Mouse (Mus musculus) midbrain, embryonic 13.5 days (tissue): ENCODE data around the gene Rps6kl1. TPM values are rescaled to one million over a fixed set of nuclear protein-coding genes. Genes with fewer than 3 reads are reported as not detected.
"Not testable (repeated sequence)": the region's sequence is repeated elsewhere in the genome, so short reads cannot be mapped to it uniquely, and the experiment has no call there.

Source experiments
- ATAC-seq: fragments of 200-750 bp; cut with Nextera tagmentation; 2 replicates; pipeline ENCODE4 v1.8.0; 2017; ENCODE audit warnings: mild to moderate bottlenecking, moderate TSS enrichment, moderate library complexity
- H3K27ac ChIP-seq: fragments of 300-500 bp; sonication (generic); 2 replicates; pipeline ENCODE4 v1.5.1; 2015; ENCODE audit warnings: inconsistent platforms, mild to moderate bottlenecking, moderate library complexity
- H3K27me3 ChIP-seq: fragments of 300-500 bp; sonication (generic); 2 replicates; pipeline ENCODE4 v1.6.1; 2015; ENCODE audit warnings: mild to moderate bottlenecking, inconsistent platforms
- H3K36me3 ChIP-seq: fragments of 300-500 bp; sonication (generic); 2 replicates; pipeline ENCODE4 v1.6.1; 2015; ENCODE audit warnings: mild to moderate bottlenecking, inconsistent platforms
- H3K4me1 ChIP-seq: fragments of 300-500 bp; sonication (generic); replicated peaks from 2 replicates; pipeline ENCODE4 v1.6.1; 2015; ENCODE audit warnings: inconsistent platforms
- H3K4me2 ChIP-seq: fragments of 300-500 bp; sonication (generic); replicated peaks from 2 replicates; pipeline ENCODE4 v1.6.1; 2015; ENCODE audit warnings: moderate library complexity, mild to moderate bottlenecking, inconsistent platforms
- H3K4me3 ChIP-seq: fragments of 300-500 bp; sonication (generic); replicated peaks from 2 replicates; pipeline ENCODE4 v1.5.1; 2015; ENCODE audit warnings: mild to moderate bottlenecking, inconsistent platforms
- H3K9ac ChIP-seq: fragments of 300-500 bp; sonication (generic); replicated peaks from 2 replicates; pipeline ENCODE4 v1.6.1; 2015; ENCODE audit warnings: mild to moderate bottlenecking, inconsistent platforms
- H3K9me3 ChIP-seq: fragments of 300-500 bp; sonication (generic); 2 replicates; pipeline ENCODE4 v1.6.1; 2016; ENCODE audit warnings: mild to moderate bottlenecking, inconsistent platforms
- WGBS: fragments of 180-500 bp; shearing (Covaris S2); methylation state at CpG from one replicate; pipeline ENCODE4 v1.1.7; 2015; 5-methylcytosine and 5-hydroxymethylcytosine counted together
- polyA plus RNA-seq: library from polyadenylated mRNA; unstranded; fragments of >200 nt; fragmentation: Nextera tagmentation; extraction: Ambion mirVana; gene quantifications from 2 replicates; pipeline ENCODE4 v1.2.1, GENCODE M21; 2015

The Rps6kl1 gene
- polyA plus RNA-seq, 1 experiment from 2014 or later: 15.6 TPM

DNA sequence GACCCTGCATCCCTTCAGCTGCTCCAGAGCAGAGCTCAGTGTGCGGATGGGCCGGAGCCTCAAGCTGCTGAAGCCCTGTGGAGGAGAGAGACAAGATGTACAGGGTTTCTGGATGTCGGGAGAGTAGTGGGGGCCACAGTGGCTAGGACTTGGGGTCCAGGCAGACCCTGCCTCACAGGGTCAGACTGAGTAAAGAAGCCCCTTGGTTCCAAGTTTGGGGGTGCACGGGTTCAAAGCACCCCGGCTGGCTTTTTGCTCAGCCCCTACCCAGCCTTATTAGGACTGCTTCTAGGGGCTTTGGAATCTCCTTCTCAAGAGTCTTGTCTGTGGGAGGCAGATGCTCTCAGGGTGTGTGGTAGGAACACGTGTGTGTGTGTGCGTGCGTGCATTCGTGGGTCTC, 4.2 kb downstream of the Rps6kl1 start:
- Histone ChIP-seq H3K27me3 (0 out of 2 replicates have a peak, but pooled peaks cover 5% of the 10 kb centered on the region), H3K36me3 (peaks cover 4% of the 10 kb centered on the region; the same call in 1 of the 2 replicates), H3K4me2 (no peak overlapping the region), H3K4me3 (no peak overlapping the region), H3K9me3 (no peaks in the 10 kb centered on the region), H3K4me1 (peaks cover 21% of the 10 kb centered on the region), H3K27ac (no peak overlapping the region), H3K9ac (0 out of 2 replicates have a peak overlapping the region, but pooled peaks have one; percentile 23)
- WGBS: 77% methylated on average over 9 of the region's 9 CpGs
- no peak for ATAC-seq

DNA sequence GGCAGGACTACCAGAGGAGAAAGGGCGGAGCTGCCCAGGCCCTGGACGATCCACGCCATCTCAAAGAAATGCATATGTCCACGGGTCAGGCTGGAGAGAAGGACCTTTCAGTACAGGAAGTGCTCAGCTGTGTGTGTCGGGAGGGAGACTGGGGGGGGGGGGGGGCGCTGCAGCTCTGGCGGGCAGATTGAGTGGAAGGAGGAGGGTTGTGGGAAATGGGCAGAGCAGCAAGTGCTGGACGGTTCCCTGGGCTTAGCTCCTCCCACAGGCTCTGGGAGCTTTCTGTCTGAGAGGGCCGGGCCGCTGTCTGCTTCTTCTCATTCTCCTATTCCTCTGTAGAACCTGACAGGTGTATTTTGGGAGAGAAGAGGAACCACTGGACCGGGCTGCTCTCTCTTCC, 4.7 kb downstream of the Rps6kl1 start:
- no peaks in the 10 kb centered on the region for H3K9me3 ChIP-seq
- no peak for ATAC-seq
- H3K9ac ChIP-seq: 0 out of 2 replicates have a peak overlapping the region, but pooled peaks have one; percentile 23
- 39% methylated on average over 8 of the region's 11 CpGs for WGBS
- peaks cover 4% of the 10 kb centered on the region; the same call in 1 of the 2 replicates for H3K36me3 ChIP-seq
- H3K4me1 ChIP-seq: peaks cover 21% of the 10 kb centered on the region
- H3K27ac ChIP-seq: no peak overlapping the region
- 0 out of 2 replicates have a peak, but pooled peaks cover 2% of the 10 kb centered on the region for H3K27me3 ChIP-seq
- H3K4me3 ChIP-seq: no peak overlapping the region
- H3K4me2 ChIP-seq: no peak overlapping the region

DNA sequence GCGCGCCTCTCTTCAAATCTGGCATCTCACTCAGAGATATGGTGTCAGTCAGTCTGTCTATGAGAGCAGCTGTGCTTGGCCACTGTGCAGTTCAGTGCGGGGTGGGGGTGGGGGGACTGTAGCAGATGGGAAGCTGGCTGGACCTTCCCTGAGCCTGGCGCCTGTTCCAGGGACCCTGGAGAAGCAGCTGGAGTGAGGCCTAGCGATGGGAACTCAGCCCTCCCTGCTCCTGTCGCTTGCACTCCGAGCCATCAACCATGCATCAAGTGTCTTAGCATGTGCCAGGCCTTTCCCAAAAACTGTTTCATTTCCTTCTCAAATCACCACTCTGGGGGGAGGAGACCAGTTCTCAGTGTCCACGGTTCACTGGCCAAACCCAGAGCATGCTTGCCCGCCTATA, 5.4 kb downstream of the Rps6kl1 start:
- WGBS: 72% methylated on average over 9 of the region's 9 CpGs
- peaks cover 16% of the 10 kb centered on the region for H3K4me1 ChIP-seq
- peaks cover 4% of the 10 kb centered on the region; the same call in 1 of the 2 replicates for H3K36me3 ChIP-seq
- no peak overlapping the region for H3K4me2 ChIP-seq
- H3K9ac ChIP-seq: no peak overlapping the region
- H3K27ac ChIP-seq: no peak overlapping the region
- no peak for ATAC-seq
- no peak overlapping the region for H3K4me3 ChIP-seq
- no peaks in the 10 kb centered on the region for H3K9me3 ChIP-seq
- H3K27me3 ChIP-seq: no peaks in the 10 kb centered on the region

DNA sequence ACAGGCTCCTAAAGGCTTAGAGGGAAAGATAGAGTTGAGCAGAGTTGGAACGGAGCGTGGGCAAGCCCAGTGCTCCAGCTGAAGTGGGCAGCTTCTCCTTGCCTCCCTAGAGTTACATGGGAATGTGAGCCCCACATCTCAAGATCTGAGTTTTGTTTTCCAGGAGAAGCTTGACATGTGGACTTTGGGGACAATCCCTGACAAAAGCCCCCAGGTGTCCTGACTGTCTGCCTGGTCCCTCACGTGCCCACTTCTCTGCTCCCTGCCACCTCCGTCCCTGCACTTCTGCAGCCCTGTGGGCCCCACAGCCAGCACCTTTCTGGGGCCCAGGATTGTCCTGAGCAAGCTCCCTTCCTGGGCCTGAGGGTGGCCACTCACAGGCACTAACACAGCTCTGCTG, 6.2 kb downstream of the Rps6kl1 start:
- H3K9me3 ChIP-seq: no peaks in the 10 kb centered on the region
- no peaks in the 10 kb centered on the region for H3K27me3 ChIP-seq
- 96% methylated on average over 4 of the region's 4 CpGs for WGBS
- H3K4me3 ChIP-seq: no peak overlapping the region
- peaks cover 4% of the 10 kb centered on the region; the same call in 1 of the 2 replicates for H3K36me3 ChIP-seq
- H3K4me2 ChIP-seq: no peak overlapping the region
- H3K9ac ChIP-seq: no peak overlapping the region
- no peak for ATAC-seq
- H3K4me1 ChIP-seq: peaks cover 8% of the 10 kb centered on the region; the same call in 1 of the 2 replicates
- no peak overlapping the region for H3K27ac ChIP-seq

DNA sequence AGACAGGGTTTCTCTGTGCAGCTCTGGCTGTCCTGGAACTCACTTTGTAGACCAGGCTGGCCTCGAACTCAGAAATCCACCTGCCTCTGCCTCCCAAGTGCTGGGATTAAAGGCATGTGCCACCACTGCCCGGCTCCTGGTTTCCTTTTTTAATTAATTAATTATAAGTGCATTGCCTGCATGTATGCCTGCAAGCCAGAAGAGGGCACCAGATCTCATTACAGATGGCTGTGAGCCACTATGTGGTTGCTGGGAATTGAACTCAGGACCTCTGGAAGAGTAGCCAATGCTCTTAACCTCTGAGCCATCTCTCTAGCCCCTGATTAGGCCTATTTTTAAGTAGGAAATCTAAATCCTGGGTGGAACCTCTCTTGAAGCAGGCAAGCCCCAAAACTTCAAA, 6.8 kb downstream of the Rps6kl1 start:
- H3K27me3 ChIP-seq, H3K4me2 ChIP-seq, H3K9ac ChIP-seq, H3K4me1 ChIP-seq, H3K4me3 ChIP-seq, H3K9me3 ChIP-seq, H3K27ac ChIP-seq, ATAC-seq, H3K36me3 ChIP-seq: not testable (repeated sequence)
- WGBS: 65% methylated on average over 2 of the region's 2 CpGs

DNA sequence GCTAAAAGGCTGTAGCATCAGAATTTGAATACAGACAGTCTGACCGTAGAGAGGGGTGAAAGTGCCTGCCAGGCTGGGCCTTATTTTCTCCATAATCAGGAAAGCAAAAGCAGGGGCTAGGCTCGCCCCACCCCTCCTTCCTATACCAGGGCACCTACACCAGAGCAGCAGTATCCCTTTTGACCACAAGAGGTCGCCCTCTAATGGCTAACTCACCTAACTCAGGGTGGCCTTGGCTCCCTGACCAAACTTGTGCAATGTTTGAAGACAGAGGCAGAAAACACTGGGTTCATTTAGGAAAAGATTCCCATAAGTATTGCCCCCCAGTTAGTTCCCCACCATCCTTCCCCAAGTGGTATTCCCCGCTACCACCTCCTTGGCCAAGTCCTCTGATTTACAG, 8.3 kb downstream of the Rps6kl1 start:
- Histone ChIP-seq H3K4me3 (no peak overlapping the region), H3K9ac (no peak overlapping the region), H3K4me1 (0 out of 2 replicates have a peak, but pooled peaks cover 3% of the 10 kb centered on the region), H3K9me3 (no peaks in the 10 kb centered on the region), H3K4me2 (no peak overlapping the region), H3K36me3 (peaks cover 8% of the 10 kb centered on the region; the same call in 1 of the 2 replicates), H3K27ac (no peak overlapping the region), H3K27me3 (no peaks in the 10 kb centered on the region)
- 14% methylated on average over 4 of the region's 4 CpGs for WGBS
- peak; percentile 71; the same call in 1 of the 2 replicates for ATAC-seq

DNA sequence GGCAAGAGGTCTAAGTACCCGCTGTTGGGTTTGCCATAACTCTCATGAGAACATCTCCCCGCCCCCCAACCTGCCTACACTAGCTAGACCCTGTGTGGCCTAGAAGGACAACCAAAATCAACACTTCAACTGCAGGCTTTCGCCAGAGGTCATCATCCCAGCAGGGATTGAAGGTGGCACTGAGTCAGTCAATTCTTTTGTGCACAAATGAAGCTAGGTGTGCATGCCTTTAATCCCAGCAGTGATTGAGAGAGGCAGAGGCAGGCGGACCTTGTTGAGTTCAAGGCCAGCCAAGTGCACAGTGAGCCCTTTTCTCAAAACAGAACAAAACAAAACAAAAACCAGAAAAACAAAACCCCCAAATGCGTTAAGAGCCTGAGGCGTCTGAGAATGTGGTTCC, 10.0 kb downstream of the Rps6kl1 start:
- 79% methylated on average over 6 of the region's 6 CpGs for WGBS

DNA sequence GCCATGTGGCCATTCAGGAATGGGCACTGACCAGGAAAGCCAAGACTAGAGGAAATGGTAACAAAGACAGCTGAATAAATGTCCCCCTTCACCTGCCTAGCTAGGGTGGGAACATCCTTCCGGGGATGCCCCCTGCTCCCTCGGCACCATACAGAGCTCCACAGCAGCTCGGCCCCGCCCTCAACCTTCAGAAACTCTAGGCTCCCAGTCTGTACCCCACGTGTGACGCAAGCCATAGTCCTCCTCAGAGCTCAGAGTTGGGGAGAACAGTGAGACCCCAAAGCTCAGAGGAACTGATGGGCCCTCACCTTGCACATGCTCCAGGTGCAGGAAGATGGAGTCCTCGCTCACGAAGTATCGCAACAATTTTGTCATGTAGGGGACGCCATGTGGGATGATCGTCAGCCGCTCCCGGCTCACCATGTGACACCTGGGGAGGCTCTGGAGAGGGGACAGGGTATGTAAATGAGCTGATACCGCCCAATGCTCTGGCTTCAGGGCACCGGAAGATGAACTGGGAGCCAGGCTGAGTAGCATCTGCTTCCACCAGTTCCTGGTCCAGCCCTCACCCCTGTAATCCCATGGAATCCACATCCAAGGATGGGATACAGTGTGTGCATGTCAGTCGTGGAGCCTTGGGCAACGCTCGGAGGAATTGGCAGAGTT, 10.9 kb downstream of the Rps6kl1 start:
- Histone ChIP-seq H3K4me2 (no peak overlapping the region), H3K4me1 (no peaks in the 10 kb centered on the region), H3K36me3 (peaks cover 20% of the 10 kb centered on the region), H3K9ac (no peak overlapping the region), H3K4me3 (no peak overlapping the region), H3K27ac (no peak overlapping the region), H3K27me3 (no peaks in the 10 kb centered on the region), H3K9me3 (no peaks in the 10 kb centered on the region)
- 47% methylated on average over 18 of the region's 18 CpGs for WGBS
- no peak for ATAC-seq

More for the DNA sequence above, 10.0 kb downstream of the Rps6kl1 start:
- ATAC-seq: no peak
- Histone ChIP-seq H3K36me3 (peaks cover 11% of the 10 kb centered on the region), H3K27me3 (no peaks in the 10 kb centered on the region), H3K4me1 (0 out of 2 replicates have a peak, but pooled peaks cover 3% of the 10 kb centered on the region), H3K4me3 (no peak overlapping the region), H3K27ac (no peak overlapping the region), H3K9ac (no peak overlapping the region), H3K4me2 (no peak overlapping the region), H3K9me3 (no peaks in the 10 kb centered on the region)

DNA sequence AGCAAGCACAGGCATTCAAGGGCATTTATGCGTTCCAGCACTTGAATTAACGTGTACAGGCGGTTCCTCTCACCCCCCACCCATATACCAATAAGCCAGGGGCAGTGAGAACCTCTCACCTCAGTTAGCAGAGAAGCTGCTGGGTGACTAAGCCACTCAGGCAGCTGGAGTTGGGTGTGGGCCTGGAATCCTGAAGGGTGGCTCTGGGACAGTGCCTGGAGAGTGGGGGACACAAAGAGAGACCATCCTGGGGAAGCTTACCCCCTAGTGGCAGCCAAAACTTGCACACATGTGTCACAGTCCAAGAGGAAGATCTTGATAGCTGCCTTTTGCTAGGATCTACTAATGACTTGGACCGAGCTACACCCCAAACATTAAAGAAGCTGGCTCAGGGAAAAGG, 14.4 kb downstream of the Rps6kl1 start:
- Histone ChIP-seq H3K36me3 (peaks cover 46% of the 10 kb centered on the region), H3K27me3 (no peaks in the 10 kb centered on the region), H3K9ac (no peak overlapping the region), H3K4me2 (no peak overlapping the region), H3K27ac (no peak overlapping the region), H3K9me3 (no peaks in the 10 kb centered on the region), H3K4me3 (no peak overlapping the region), H3K4me1 (no peaks in the 10 kb centered on the region)
- ATAC-seq: no peak
- 80% methylated on average over 4 of the region's 4 CpGs for WGBS

DNA sequence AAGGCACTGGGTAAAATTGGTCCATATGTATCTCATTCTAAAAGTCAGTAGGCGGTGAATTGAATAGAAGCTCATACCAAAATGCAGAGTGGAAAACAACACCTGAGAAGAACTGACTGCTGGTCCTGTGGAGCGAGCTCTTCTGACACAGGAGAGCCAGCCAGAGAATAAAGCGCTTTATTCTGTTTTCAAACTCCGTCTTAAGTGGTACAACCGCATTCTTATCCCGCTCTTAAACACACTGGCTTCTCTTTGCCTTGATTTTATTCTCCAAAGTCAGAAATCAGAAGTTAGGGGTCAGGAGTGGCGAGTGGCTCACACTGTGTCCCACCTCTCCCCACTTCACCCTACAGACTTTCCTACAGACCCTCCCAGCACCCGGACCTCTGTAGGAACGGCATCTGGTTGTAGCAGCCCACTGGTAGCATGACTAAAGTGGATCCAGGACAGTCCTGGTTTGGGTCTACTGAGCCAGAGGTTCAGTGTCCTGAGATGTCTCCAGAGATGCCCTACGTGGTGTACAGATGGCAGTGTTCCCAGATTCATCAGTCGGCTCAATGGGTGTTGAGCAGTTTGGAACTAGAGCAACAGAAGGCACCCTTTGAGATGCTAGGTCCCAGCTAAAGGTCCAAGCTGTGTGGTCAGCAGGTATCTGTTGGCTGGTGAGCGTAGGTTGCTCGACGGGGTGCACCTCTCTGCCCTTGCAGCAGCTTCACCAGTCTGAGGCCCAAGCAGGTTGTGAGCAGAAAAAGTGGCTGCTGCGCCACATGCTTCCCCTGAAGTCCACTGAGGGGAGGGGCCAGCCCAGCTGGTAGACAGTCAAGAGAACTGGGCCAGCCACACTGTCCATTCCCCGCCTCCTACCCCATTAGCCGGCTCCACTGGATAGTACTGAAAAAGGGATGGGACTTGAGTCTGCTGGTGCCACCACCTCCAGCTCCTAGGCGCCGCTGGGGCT, 15.3 kb downstream of the Rps6kl1 start:
- Histone ChIP-seq H3K27me3 (no peaks in the 10 kb centered on the region), H3K9me3 (no peaks in the 10 kb centered on the region), H3K9ac (no peak overlapping the region), H3K4me1 (no peaks in the 10 kb centered on the region), H3K36me3 (peaks cover 53% of the 10 kb centered on the region), H3K4me3 (no peak overlapping the region), H3K27ac (no peak overlapping the region), H3K4me2 (no peak overlapping the region)
- ATAC-seq: 0 out of 2 replicates have a peak, but pooled peaks have one; percentile 16
- 85% methylated on average over 19 of the region's 19 CpGs for WGBS

DNA sequence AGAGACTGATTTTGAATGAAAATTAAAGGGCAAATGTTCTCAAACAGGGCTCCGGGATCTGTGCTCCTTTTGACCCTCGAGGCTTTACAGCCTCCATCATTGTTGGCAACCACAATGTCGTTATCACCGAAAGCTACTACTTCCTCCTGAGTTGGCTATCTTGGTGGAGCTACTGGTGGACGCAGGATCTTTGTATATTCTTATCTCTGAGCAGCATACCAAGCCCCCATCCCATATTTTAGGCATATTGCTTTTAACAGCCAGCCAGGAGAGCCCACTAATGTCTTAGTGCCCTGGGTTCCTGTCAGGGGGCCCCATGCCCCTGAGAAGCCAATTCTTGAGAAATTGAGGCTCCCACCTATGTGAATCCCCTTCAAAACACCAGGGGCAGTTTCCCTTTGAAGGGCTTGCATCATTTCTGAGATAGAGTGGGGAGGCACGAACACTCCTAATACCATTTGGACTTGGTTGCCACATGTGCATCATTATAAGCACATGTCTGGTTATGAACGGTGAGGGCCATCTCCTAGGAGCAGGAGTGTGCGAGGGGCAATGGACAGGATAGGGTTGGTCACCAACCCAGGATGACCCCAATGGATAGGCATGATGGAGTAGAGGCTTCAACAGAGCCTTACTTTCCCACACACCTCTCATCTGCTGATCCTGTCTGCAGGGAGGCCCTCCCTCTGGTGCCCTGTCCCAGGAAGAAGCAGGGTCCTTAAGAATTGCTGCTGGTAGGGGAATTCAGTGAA, 16.8 kb downstream of the Rps6kl1 start:
- Histone ChIP-seq H3K4me2 (no peak overlapping the region), H3K36me3 (peaks cover 69% of the 10 kb centered on the region), H3K4me1 (no peaks in the 10 kb centered on the region), H3K9ac (no peak overlapping the region), H3K9me3 (no peaks in the 10 kb centered on the region), H3K27me3 (no peaks in the 10 kb centered on the region), H3K4me3 (no peak overlapping the region), H3K27ac (no peak overlapping the region)
- ATAC-seq: no peak
- 93% methylated on average over 8 of the region's 8 CpGs for WGBS
